Mouse (Mus musculus) forebrain, embryonic 15.5 days (tissue): ENCODE results near the gene Aga. TPM values are rescaled to one million over a fixed set of nuclear protein-coding genes. Genes with fewer than 3 reads are reported as not detected.
"Not testable (repeated sequence)": the region's sequence is repeated elsewhere in the genome, so short reads cannot be mapped to it uniquely, and the experiment has no call there.

Experiments used
- ATAC-seq: fragments of 200-750 bp; cut with Nextera tagmentation; replicated peaks from 2 replicates; pipeline ENCODE4 v1.8.0; 2017; ENCODE audit warnings: mild to moderate bottlenecking, moderate TSS enrichment, moderate library complexity
- H3K27ac ChIP-seq: fragments of 300-500 bp; sonication (generic); replicated peaks from 2 replicates; pipeline ENCODE4 v1.5.1; 2015; ENCODE audit warnings: mild to moderate bottlenecking, inconsistent platforms
- H3K27me3 ChIP-seq: fragments of 300-500 bp; sonication (generic); 2 replicates; pipeline ENCODE4 v1.6.1; 2015; ENCODE audit warnings: inconsistent platforms
- H3K36me3 ChIP-seq: fragments of 300-500 bp; sonication (generic); 2 replicates; pipeline ENCODE4 v1.6.1; 2015; ENCODE audit warnings: mild to moderate bottlenecking, inconsistent platforms
- H3K4me1 ChIP-seq: fragments of 300-500 bp; sonication (generic); 2 replicates; pipeline ENCODE4 v1.6.1; 2015; ENCODE audit warnings: inconsistent platforms
- H3K4me2 ChIP-seq: fragments of 300-500 bp; sonication (generic); replicated peaks from 2 replicates; pipeline ENCODE4 v1.6.1; 2015; ENCODE audit warnings: mild to moderate bottlenecking, inconsistent platforms
- H3K4me3 ChIP-seq: fragments of 300-500 bp; sonication (generic); 2 replicates; pipeline ENCODE4 v1.5.1; 2015; ENCODE audit warnings: mild to moderate bottlenecking, inconsistent platforms
- H3K9ac ChIP-seq: fragments of 300-500 bp; sonication (generic); replicated peaks from 2 replicates; pipeline ENCODE4 v1.6.1; 2015; ENCODE audit warnings: mild to moderate bottlenecking, inconsistent platforms
- H3K9me3 ChIP-seq: fragments of 300-500 bp; sonication (generic); 2 replicates; pipeline ENCODE4 v1.6.1; 2016; ENCODE audit warnings: inconsistent platforms
- WGBS: fragments of 180-500 bp; shearing (Covaris S2); methylation state at CpG from one replicate; pipeline ENCODE4 v1.1.7; 2015; ENCODE audit warnings: mixed read lengths; 5-methylcytosine and 5-hydroxymethylcytosine counted together
- polyA plus RNA-seq: library from polyadenylated mRNA; unstranded; fragments of >200 nt; fragmentation: Nextera tagmentation; extraction: Ambion mirVana; gene quantifications from 2 replicates; pipeline ENCODE4 v1.2.1, GENCODE M21; 2015

Gene Aga
- 10.1 and 12.1 TPM in 2 replicates for polyA plus RNA-seq

DNA sequence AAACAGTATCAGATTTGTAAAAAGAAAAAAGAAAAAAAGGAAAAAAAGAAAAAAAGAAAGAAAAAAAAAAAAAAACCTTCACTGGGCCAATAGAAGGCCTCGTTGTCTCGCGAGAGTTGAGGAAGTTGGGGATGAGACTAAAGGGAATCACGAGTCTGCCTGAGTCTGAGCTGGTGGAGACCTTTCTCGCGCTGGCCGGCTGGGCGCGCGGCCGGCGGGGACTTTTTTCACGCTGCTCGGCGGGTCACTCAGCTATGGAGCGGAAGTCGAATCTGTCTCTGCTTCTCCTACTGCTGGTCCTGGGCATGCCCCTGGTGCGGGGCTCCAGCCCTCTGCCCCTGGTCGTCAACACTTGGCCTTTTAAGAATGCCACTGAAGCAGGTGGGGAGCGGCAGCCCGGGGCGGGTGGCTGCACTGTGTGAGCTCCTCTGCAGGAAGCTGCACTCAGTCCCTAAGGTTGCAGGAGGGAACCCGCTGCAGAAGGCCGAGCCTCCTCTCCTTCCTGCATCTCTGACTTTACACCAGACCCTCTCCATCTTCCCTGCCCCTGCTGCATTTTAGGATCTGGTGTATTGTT lies at the start of gene Aga:
Gene Aga (plus strand): TSS at position 177 of the 577 bp plus-strand sequence.
- peak within 1 kb of the TSS; percentile 57 for H3K4me3 ChIP-seq
- H3K27me3 ChIP-seq: no peaks in the 10 kb centered on the region
- under 1% methylated on average over 24 of the region's 24 CpGs for WGBS
- H3K9me3 ChIP-seq: no peaks in the 10 kb centered on the region
- H3K27ac ChIP-seq: peak within 1 kb of the TSS; percentile 56
- H3K9ac ChIP-seq: peak within 1 kb of the TSS; percentile 69
- ATAC-seq: peak; percentile 98
- H3K36me3 ChIP-seq: no peaks in the 10 kb centered on the region
- H3K4me2 ChIP-seq: peak within 1 kb of the TSS; percentile 75
- H3K4me1 ChIP-seq: peaks cover 6% of the 10 kb centered on the region

DNA sequence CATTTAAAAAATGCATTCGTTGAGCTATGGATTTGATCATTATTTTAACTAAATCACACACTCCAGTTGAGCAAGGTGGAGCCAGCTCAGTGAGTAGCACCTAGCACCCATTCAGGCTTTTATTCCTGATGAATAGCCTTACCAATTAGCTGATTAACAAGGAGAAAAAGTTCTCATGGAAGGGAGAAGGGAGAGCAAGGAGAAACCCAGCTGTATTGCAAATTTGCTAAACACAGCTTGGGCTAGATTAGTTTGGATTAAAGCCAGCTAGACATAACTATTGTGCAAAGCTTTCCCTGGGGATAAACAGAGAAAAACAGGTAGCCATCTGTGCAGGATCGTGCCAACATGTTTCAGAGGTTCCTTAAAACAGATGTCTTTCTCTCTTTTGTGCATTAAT lies 22.5 kb upstream of the Aga start:
- Histone ChIP-seq H3K9ac (no peak overlapping the region), H3K36me3 (no peaks in the 10 kb centered on the region), H3K4me2 (no peak overlapping the region), H3K27ac (no peak overlapping the region), H3K4me1 (peaks cover 4% of the 10 kb centered on the region; the same call in 1 of the 2 replicates), H3K27me3 (no peaks in the 10 kb centered on the region), H3K9me3 (peaks cover 4% of the 10 kb centered on the region; the same call in 1 of the 2 replicates), H3K4me3 (no peak overlapping the region)
- peak; percentile 67 for ATAC-seq
- 12% methylated on average over 2 of the region's 2 CpGs for WGBS

DNA sequence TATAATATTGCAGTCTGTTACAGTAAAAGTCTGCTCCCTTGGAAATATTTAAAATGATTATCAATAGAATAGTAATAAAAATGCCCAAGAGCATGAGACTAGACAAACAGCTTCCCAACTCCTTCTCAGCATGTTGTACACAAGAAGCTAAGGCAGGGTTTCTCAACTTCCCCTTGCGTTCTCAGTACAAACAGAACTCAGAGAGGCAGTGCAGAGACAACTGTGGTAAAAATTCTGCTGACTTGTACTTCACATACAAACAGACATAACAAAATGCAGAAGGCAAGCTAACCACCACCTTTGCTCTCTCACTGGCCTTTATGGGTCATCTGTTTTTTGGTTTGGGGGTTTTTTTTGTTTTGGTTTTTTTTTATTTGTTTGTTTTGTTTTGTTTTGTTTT lies 15.3 kb upstream of the Aga start:
- H3K27me3 ChIP-seq: no peaks in the 10 kb centered on the region
- H3K36me3 ChIP-seq: no peaks in the 10 kb centered on the region
- no peak overlapping the region for H3K9ac ChIP-seq
- no peak overlapping the region for H3K4me2 ChIP-seq
- H3K4me3 ChIP-seq: no peak overlapping the region
- H3K4me1 ChIP-seq: no peaks in the 10 kb centered on the region
- no peak for ATAC-seq
- H3K9me3 ChIP-seq: peaks cover 4% of the 10 kb centered on the region; the same call in 1 of the 2 replicates
- 88% methylated on average over 1 of the region's 1 CpGs for WGBS
- H3K27ac ChIP-seq: no peak overlapping the region

DNA sequence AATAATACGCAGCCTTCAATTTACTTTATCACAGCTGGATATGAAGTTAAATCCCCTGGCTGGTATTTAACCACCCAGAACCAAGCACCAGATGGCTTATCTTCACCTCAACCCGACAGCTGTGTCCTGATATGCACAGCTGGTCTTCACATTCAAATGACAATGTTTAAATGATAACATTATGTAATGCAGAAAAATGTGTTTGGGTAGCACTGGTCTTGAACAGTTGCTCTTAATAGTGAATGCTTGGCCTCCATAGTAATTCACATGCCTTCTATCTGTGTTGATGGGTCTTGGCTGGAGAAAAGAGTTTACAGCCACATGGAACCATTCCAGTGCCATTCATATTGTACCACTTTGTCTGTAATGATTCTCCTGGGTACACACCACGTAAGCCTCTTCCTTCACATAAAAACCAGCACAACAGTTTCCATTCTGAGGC lies 14.6 kb upstream of the Aga start:
- whole genome bisulfite sequencing: 66% methylated on average over 3 of the region's 3 CpGs
- no peak for ATAC-seq
- H3K4me3 ChIP-seq: no peak overlapping the region
- H3K27me3 ChIP-seq: no peaks in the 10 kb centered on the region
- no peaks in the 10 kb centered on the region for H3K4me1 ChIP-seq
- H3K36me3 ChIP-seq: no peaks in the 10 kb centered on the region
- no peak overlapping the region for H3K9ac ChIP-seq
- H3K9me3 ChIP-seq: peaks cover 4% of the 10 kb centered on the region; the same call in 1 of the 2 replicates
- H3K4me2 ChIP-seq: no peak overlapping the region
- H3K27ac ChIP-seq: no peak overlapping the region

DNA sequence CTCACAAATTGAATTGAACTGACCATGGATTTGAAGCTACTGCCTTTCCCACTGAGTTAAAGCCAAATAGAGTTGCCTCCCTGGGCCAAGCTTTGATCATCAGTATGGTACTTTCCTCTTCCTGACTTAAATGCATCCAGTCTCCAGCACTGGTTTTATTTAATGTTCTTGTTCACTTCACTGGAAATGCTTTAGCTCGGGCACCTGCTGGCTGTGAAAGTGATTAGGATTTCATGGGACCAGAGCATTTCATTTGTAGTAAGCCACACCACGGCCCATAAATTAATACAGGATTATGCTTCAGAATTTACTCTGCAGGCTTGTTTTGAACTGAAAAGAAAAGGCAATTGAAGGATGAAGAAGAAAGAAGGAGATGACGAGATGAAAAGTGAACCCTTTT lies 26.5 kb downstream of the Aga start:
- not testable (repeated sequence) for ATAC-seq, H3K9ac ChIP-seq, H3K27me3 ChIP-seq, H3K36me3 ChIP-seq, H3K4me1 ChIP-seq, H3K4me2 ChIP-seq, H3K27ac ChIP-seq, H3K9me3 ChIP-seq, H3K4me3 ChIP-seq
- WGBS: 23% methylated on average over 3 of the region's 3 CpGs

DNA sequence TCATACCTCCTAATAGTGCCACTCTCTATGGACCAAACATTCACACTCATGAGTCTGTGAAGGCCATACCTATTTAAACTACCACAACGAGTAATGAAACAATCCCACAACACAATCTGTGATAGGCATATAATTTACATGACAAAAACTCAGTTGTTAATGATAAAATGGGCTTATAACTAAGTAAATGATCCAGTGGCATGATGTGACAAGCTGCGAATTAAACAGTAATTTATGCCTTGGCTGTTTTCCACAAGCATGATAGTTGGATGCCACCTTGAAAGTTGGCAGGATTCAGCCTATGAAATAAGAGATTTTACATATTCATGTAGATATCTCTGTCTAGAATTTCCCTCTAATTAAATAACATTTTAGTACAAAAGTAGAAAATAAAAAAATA lies 28.1 kb downstream of the Aga start:
- no peaks in the 10 kb centered on the region for H3K27me3 ChIP-seq
- peaks cover 5% of the 10 kb centered on the region; the same call in 1 of the 2 replicates for H3K4me1 ChIP-seq
- H3K4me3 ChIP-seq: no peak overlapping the region
- H3K9ac ChIP-seq: no peak overlapping the region
- no peak overlapping the region for H3K4me2 ChIP-seq
- WGBS: 27% methylated on average over 2 of the region's 2 CpGs
- H3K36me3 ChIP-seq: no peaks in the 10 kb centered on the region
- no peaks in the 10 kb centered on the region for H3K9me3 ChIP-seq
- no peak overlapping the region for H3K27ac ChIP-seq
- peak; percentile 60 for ATAC-seq

DNA sequence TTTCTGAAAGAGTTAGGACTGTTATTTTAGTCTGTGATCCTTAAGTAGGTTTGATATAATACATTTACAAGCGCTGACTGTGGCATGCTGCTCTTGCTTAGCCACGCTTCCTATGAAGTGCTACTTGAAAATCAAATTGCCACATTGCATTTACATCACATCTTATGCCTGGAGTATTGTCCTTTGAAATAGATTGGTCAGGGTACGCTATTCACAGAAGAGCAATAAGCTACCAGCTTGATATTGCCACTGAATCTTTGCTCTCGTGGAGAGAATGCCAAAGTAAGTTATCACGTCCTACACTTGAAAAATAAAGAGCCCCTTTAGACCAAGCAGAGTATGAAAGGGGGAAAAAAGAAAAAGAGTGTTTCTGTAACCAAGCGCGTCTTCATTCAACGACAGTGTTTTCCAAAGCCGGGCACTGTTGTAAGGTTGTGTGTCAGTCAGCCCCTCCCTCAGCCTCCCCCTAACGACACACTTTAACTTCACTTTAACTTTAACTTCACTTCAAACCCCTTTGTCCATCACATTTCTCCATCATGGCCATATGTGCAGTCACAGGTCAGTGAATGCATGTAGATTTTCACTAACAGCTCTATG lies 51.0 kb downstream of the Aga start:
- Histone ChIP-seq H3K27me3 (no peaks in the 10 kb centered on the region), H3K4me1 (no peaks in the 10 kb centered on the region), H3K4me3 (no peak overlapping the region), H3K27ac (no peak overlapping the region), H3K36me3 (no peaks in the 10 kb centered on the region), H3K9me3 (no peaks in the 10 kb centered on the region), H3K9ac (no peak overlapping the region), H3K4me2 (no peak overlapping the region)
- 56% methylated on average over 10 of the region's 10 CpGs for WGBS
- ATAC-seq: no peak

DNA sequence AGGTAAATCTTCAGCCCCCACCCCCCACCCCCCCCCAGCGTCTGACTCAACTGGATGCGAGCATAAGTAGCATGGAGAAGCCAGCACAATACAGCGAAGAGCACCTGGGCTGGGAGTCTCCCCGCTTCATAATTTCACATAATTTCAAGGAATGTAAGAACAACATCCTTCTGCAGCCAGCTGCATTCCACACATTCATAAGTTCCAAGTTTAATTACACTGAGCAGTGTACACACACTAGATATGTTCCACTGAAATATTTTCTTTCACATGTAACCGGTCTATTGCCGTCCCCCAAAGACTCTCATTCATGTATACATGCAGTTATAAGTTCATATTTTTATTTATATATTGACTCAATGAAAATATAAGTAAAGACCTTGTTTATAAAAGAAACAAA lies 54.7 kb downstream of the Aga start:
- no peaks in the 10 kb centered on the region for H3K27me3 ChIP-seq
- no peaks in the 10 kb centered on the region for H3K9me3 ChIP-seq
- H3K9ac ChIP-seq: no peak overlapping the region
- no peaks in the 10 kb centered on the region for H3K4me1 ChIP-seq
- H3K36me3 ChIP-seq: no peaks in the 10 kb centered on the region
- H3K4me2 ChIP-seq: no peak overlapping the region
- H3K27ac ChIP-seq: no peak overlapping the region
- H3K4me3 ChIP-seq: no peak overlapping the region
- ATAC-seq: no peak
- 87% methylated on average over 6 of the region's 6 CpGs for WGBS

Other genes starting within 250 kb of the Aga start
- gene Neil3, start 127.3 kb downstream of the Aga start, polyA plus RNA-seq: 16.0 and 17.0 TPM in 2 replicates